Mouse (Mus musculus) bone marrow macrophage, adult 2 months (primary cell): ENCODE data around the gene Rapgef2.

Experiments used
- CTCF ChIP-seq: IDR thresholded peaks from 2 replicates; pipeline ENCODE4 v1.5.1; 2012; ENCODE audit warnings: low read depth, mild to moderate bottlenecking, low read length, moderate library complexity
- POLR2A ChIP-seq: IDR thresholded peaks from 2 replicates; pipeline ENCODE4 v1.6.1; 2012; ENCODE audit warnings: mild to moderate bottlenecking, low read depth, low read length, borderline replicate concordance

GRCm38 (mm10) chr3:79193001-79193400 lies 93.3 kb downstream of the Rapgef2 start:
- TF ChIP-seq CTCF (no peak), POLR2A (no peak)
